Mouse (Mus musculus) thymus, postnatal 14 days (tissue): ENCODE results near the gene Ddx47.

Experiments
- DNase-seq: peaks from one replicate; pipeline ENCODE4 v3.0.0; 2021

The Ddx47 gene

DNA sequence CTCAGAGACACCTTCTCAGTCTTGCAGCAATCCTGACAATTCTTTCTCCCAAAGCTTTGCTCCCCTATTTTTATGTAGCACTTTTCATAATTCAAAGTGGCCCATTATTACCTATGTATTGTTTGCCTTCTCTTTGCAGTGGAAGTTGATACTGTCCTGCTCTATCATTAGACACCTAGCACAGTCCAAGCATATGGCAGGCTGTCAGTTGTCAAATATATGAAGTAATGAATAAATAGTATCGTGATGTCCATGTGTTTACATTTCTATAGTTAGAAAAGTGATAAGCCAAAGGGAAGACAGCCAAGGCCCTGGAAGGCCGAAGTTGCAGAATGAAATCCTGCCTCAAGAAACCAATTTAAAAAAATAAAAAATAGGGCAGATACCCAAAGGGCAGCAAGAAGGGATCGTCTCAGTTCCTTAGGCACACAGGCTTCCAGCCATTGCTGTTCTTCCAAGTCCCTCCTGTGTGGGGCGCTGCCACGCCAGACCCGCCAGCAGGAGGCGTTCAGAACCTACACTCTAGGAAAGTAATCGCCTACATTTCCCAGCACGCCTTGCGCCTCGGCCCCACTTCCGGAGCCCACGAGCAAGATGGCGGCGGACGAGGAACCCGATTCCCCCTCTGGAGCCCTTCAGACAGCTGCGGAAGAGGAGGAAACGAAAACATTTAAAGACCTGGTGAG, at the start of gene Ddx47:
TSS of gene Ddx47 (plus strand) at position 565 of the 686 bp plus-strand sequence.
- DNase-seq, result peak; percentile 96

DNA sequence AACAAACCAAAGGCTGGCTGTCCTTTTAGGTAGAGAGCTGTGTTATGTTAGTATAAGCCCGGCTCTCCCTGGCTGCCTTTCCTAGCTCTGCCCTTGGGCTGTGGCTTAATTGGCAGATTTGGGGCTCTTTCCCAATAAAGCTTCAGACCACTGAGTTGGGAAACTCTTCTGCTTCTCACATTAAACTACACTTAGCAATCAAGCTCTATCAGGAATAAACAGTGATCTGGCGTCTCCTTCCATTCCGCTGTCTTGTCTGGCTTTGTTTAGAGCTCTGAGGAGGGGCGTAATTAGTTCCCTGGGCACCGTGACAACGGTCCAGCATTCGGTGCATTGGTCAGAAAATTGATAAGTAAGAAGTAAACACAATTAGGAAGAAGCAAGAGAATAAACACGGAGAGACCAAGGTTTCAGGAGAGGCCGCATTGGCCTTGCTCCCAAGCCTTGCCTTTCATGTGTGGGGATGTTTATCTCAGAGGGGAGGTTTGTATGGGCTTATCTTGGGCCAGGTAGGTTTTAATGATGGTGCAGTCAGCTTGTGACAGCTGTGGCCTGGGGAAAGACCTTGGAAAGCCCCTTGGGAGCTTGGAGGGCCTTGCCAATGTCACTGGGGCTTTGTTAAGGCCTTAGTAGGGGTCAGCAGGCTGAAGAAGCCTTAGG, 49.4 kb upstream of the Ddx47 start:
- no peak for DNase-seq

DNA sequence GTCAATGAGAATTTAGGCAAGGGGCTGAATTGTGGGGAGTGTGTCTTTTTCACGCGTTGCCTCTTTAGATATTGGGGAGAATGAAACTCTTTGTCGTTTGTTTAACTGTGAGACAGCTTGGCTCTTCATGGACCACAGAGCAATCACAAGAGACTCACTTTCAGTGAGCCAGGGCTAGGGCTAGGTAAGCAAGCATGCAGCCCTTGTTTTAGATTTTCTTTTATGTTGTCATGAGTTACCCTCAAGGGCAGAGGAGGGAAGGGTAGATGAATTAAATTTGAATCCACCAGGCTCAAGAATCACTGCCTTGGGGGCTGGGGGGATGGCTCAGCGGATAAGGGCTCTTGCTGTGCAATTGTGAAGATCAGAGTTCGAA, 48.9 kb upstream of the Ddx47 start:
- DNase-seq, result no peak

DNA sequence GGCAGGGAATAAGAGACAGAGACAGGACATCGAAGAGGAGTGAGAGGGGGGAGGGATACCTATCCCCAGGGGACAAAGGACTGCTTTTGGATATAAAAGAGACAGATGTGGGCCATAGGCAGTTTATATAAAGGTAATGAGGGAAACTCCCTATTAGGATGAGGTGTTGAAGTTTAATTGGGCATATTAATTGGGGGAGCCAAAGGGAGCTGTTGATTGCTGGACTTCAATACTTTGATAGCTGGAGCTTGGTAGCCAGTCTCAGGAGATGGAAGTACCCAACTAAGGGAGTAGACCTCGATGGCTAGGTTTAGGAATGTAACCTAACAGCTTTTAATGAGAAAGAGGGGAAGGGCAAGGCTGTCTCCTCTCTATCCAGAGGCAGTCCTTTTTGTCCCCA, 47.5 kb upstream of the Ddx47 start:
- DNase-seq, result no peak

DNA sequence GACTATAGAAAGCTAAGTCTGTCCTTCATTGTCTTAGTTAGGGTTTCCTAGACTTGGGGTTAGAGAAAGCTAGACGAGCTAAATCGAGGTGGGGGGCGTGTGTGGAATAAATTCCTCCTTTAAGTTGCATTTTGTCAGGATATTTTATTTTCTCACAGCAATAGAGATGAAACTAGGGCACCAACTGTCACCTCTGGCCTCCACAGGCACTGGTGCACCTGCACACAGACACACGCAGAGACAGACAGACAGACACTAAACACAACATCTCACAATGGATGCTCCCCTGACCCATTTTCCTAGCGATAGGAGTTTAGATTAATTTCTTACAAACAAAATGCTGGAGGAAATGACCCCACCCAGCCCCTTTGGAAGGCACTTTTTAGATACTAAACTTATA, 44.7 kb upstream of the Ddx47 start:
- peak; percentile 61 for DNase-seq

DNA sequence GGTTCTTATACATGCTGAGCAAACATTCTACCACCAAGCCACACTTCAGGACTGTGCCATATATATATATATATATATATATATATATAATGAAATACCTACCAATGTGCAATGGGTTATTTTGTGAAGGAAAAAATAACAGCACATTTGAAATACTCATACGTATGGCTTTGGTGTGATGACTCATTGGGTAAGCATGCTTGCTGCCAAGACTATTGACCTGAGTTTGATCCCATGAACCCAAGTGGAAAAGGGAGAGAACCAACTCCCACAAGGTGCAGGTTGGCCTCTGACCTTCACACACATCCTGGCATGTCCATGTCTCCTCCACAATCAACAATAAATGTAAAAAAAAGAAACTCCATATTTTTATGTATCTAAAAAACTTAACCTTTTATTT, 43.1 kb upstream of the Ddx47 start:
- no peak for DNase-seq

DNA sequence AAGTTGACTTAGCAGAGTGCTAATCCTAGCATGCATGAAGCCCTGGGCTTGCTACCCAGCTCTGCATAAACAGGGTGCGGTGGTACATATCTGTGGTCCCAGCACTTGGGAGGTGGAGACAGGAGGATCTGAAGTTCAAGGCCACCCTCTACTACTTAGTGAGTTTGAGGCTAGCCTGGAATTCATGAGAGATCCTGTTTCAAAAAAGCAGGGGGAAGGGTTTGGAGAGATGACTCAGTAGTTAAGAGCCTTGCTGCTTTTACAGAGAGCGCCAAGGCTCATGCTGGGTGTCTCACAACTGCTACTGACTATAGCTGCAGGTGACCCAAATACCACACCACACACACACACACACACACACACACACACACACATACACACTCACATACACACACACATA, 41.9 kb upstream of the Ddx47 start:
- no peak for DNase-seq

DNA sequence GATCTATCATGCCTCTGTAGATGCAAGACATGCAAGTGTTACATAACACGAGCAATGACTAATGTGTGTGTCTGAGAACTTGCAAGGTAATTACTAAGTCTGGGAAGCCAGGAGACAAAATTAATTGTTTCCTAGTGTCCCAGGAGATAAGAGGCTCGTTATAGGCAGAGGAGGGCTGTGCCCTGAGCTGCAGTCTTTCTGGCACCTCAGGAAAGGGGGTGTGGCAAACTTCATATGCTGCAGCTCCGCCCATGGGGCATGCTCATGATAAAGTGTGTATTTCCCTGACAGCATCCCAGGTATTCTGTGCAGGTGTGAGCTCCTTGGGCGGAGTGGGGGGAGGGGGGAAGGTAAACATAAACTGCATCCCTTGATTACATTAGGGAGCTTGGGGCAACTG, 39.3 kb upstream of the Ddx47 start:
- peak; percentile 33 for DNase-seq

DNA sequence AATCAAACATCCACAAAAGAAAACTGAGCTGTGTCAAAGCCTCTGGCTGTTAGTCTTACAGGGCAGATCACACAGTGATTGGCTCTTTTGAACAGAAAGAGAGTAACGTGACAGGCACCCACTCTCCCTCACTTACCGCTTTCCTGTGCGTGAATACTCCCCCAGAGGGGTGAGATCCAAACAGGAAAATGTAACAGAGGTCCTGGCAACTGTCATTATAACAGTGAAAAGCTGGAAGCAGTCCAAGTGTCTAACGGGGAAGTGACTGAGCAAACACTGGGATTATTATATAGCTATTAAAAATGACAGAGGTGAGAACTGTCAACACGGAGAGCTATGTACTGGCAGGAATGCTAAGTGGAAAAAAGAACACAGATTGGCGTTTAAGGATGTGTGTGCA, 34.8 kb upstream of the Ddx47 start:
- no peak for DNase-seq

DNA sequence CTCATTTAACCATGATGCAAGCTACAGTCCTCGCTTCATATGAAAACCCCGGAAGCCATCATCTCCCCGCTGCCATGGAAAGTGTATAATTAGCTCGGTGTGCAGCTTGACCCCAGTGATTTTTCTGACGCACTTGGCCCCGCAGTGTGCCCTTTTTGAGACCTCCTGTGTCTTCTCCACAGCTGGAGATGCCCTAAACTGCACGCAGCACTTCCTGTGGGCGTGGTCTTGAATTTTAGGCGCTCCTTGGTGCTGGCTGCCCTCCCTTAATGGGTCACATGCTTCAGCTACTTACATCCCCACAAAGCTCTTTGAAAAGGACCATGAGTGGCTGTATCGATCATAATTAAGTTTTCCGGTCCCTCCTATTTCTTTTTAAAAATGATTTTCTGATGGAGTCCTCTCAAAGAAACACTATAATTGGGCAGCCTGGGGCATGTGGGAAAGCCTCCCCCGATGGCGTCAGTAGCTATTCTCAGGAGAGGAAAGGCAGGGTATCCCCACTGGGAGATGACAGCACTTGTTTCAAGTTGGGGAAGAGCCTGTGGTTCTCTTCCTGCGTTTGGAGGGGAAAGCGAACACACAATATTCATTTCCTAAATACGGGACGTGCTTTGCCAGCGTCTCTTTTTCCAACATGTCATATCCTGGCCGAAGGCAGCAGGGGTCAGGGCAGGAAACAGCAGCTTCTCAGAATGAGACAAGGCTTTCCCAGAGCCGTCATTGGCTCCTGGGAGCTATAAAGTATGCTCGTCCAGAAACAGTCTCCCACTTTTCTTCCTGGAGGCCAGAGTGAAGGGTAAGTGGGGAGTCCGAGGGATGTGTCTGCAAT, 30.0 kb upstream of the Ddx47 start, which contains the start of gene Apold1:
TSS of gene Apold1 (plus strand) at position 488 of the 832 bp plus-strand sequence.
- DNase-seq, result peak; percentile 79

DNA sequence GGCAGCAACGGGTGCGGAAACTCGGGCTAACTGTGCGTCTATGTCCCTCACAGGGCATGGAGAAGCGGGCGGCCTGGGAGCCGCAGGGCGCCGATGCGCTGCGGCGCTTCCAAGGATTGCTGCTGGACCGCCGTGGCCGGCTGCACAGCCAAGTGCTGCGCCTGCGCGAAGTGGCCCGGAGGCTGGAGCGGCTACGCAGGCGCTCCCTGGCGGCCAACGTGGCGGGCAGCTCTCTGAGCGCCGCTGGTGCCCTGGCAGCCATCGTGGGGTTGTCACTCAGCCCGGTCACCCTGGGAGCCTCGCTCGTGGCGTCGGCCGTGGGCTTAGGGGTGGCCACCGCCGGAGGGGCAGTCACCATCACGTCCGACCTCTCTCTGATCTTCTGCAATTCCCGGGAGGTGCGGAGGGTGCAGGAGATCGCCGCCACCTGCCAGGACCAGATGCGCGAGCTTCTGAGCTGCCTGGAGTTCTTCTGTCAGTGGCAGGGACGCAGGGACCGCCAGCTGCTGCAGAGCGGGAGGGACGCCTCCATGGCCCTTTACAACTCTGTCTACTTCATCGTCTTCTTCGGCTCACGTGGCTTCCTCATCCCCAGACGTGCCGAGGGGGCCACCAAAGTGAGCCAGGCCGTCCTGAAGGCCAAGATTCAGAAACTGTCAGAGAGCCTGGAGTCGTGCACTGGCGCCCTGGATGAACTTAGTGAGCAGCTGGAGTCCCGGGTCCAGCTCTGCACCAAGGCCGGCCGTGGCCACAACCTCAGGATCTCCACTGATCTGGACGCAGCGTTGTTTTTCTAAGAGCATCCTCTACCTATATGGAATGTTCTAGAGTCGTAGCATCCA, 27.7 kb upstream of the Ddx47 start:
- peak; percentile 89 for DNase-seq

DNA sequence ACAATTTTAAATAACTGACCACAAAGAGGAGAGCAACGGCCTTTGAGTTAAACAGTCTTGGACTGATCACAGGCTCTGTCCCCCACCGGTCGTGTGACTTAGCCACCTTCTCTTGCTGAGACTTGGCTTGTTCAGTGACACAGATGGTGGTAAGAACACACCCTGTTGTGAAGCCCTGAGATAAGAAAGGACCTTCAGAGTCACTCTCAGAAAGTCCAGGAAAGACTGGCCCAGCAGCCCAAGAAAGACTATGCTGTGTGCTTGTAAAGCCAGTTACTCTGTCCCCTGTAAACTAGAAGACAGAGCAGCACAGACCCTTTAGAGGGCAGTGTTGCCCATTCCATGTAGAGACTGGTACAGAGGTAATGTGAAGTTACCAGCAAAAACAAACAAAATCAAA, 26.7 kb upstream of the Ddx47 start:
- DNase-seq, result peak; percentile 63

DNA sequence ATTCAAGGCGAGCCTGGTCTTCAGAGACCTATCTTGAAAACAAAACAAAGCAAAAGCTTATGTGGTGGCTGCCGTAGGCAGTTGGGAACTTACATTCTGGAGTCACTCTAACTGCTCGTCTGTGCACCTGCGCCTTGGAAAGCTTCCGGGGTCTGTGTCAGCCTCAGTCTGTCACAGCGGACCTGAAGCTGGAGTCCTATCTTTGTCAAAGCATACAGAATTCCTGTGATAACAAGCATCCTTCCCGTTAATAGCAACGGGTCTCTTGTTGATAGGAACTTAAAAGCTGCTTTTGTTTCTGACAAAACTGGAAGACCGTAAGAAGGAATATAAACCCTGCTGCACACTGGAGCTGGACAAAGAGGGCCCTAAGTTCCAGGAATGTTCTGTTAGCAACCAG, 23.0 kb upstream of the Ddx47 start:
- no peak for DNase-seq

DNA sequence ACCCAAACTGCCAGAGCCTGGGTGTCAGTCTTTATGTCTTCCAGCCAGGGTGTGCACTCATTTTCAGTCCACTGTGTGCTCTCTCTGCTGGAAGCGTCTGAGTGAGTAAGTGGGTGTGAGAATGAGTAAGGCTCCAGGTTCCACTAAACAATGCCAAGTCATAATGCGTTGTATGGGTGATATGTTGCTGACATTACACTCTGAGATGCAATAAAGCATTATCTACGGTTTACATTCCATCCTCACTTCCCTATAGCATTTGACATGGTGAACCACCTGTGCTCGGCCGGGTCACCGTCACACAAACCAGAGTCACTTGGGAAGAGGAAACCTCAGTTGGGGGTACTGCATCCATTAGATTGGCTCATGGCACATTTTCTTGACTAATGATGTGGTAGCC, 20.7 kb upstream of the Ddx47 start:
- DNase-seq, result no peak

DNA sequence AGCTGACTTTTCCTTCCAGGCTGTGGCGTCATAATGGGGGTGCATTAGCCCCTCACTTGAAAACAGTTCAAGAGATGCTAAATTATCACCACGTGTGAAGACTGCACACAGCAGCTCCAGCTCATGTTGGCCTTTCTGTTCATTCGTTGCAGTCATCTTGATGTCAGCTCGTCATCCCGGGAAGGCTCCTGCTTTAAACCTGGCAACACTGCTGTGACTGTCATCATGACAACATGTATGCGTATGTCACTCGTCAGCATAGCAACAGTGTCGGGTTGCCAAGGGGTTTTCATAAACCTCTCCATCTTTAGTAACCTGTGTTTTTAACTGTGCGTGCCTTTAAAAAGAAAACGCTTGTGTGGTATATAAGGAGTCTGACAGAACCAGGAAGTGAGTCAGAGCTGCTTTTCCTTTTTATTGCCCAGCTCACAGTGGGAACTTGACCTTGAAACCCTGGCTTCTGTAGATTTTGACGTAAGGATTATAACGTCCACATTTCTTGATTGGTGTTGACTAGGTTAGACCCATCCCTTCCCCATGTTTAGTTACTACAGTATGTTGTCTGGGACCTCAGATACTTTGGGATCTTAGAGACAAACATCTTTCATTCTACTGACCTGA, 17.3 kb upstream of the Ddx47 start:
- DNase-seq, result no peak

DNA sequence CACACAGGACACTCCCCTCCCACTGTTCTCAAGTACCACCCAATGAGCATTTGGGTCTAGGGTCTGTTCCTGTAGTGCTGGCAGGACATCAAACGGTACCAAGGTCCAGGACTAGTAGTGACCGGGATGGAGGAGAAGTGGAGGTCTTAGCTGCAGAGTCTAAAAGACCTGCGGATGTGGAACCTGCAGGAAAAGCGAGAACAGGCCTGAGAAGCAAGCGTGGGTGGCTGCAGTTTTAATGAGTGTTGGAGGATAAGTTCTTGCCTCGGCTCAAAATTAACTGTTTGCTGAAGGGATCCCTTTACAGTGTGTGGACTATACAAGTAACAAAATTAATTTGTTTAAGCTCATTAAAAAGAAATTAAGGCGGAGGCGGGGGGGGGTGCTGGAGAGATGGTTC, 16.4 kb upstream of the Ddx47 start:
- no peak for DNase-seq

DNA sequence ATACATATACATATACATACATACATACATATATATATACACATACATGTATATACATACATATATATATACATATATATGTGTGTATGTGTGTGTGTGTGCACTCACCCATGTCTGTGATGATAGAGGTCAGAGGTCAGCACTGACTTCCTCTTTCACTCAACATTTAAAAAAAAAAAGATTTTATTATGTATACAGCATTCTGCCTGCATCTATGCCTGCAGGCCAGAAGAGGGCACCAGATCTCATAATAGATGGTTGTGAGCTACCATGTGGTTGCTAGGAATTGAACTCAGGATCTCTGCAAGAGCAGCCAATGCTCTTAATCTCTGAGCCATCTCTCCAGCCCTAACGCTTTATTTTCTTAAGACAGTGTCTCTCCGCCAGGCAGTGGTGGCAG, 14.5 kb upstream of the Ddx47 start:
- DNase-seq, result peak; percentile 33

DNA sequence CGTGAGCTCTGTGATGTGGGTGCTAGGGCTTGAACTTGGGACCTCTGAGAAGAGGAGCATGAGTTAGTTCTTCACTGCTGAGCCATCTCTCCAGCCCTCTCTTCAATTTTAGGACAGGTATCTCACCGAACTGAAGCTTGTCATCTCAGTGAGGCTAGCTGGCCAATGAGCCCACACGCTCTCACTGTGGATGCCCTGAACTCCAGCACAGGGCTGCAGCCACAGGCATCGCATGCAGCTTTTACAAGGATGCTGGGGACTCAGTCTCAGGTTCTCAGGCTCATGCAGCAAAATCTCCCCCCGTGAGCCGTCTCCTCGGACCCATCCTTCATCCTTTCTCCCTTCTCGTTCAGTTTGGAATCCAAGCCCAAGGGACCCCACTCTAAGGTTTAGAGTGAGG, 13.3 kb upstream of the Ddx47 start:
- DNase-seq, result no peak

DNA sequence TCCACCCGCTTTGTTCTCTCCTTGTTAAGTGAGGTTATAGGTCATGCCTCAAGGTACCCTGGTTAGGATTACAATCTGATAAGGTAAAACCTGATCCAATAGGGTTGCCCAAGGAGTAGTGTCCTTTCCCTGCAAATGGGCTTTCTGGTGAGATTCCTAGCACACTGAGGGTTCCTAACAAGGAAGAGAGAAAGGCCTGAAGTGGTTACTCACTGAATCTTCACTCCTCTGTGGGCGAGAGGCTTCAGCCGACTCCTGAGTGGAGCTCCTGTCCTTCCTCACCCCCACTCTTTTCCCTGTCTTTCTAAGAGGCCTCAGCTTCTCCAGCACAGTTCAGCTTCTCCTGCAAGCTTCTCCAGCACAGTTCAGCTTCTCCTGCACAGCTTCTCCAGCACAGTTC, 12.6 kb upstream of the Ddx47 start:
- DNase-seq, result no peak

DNA sequence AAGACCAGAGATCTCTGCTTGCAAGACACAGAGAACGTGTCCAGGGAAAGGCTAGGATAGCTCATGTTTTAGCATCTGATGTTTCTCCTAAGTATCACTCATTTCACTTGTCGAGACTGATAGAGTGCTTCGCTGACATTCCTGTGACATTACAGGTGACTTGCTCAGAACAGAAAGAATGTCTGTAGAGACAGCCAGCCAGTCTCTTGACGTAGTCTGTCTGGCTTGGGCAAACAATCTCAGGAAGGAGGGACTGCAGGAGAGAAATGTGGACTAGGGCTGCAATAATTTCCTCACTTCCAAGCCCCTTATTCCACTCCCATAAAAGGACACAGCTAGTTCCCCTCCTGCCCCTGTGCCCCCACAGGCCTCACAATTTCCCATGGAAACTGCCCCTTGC, 11.1 kb upstream of the Ddx47 start:
- DNase-seq, result no peak

DNA sequence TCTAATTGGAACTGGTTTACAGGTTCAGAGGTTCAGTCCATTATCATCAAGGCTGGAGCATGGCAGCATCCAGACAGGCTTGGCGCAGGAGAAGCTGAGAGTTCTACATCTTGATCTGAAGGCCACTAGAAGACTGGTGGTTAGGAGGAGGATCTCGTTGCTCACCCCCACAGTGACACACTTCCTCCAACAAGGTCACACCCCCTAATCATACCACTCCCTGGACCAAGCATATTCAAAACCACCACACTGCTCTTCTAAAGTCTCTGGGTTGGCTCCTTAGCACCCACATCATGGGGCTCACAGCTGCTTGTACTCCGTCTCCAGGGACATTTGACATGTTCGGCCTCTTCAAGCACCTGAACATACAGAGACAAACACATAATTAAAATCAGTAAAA, 9.4 kb upstream of the Ddx47 start:
- no peak for DNase-seq

DNA sequence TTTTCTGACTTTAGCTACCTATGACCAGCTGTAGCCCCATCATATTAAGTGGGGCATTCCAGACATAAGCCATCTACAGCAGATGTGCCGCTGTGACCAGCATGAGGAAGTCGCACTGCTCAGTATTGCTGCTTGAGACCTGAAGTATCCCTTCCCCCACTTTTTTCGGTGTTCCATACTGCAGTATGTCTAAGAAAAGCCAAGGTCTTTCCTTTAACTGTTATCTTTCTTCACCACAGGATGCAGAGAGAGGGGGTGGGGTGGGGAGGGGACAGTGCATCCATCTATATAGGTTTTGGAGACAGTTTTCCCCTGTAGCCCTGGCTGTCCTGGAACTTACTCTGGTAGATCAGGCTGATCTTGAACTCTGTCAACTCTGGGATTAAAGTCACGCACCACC, 5.0 kb upstream of the Ddx47 start:
- no peak for DNase-seq

DNA sequence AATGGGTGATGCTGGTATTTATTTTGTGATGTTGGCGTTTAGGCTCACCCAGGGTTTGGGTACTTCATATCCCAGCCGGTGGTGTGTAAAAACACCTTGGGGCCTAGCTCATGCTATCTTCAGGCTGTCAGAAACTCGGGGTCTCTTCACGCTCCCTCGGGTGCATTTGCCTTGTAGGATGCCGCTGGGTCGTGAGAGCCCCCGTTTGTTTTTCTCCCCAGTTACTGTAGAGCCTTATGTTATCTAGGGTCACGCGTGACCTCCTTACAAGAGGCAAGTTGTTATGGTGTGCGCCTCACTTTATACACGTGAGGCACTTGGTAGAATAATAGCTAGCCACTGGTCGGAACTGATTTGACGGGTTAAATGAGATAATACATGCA, 313 bp downstream of the Ddx47 start:
- no peak for DNase-seq
